Mouse (Mus musculus): ENCODE data around the gene Pheta1. TPM values are rescaled to one million over a fixed set of nuclear protein-coding genes. Genes with fewer than 3 reads are reported as not detected.
A peak's percentile ranks its signal among the peaks of the same experiment; 100 is the strongest.

The Pheta1 gene
- polyA plus RNA-seq, 1 experiment from 2014 or later: 10.8 TPM

- no peak overlapping the region for H3K27ac ChIP-seq (replicated peaks in 1 of 2; ENCODE audit: control insufficient read depth in 1 of 2, insufficient read depth in 1 of 2, low read depth in 2 of 2, low read length in 2 of 2)
- H3K9ac ChIP-seq (ENCODE audit: low read length): no peak overlapping the region
- peaks cover 84% of the 10 kb centered on the region for H3K36me3 ChIP-seq (ENCODE audit: control insufficient read depth, insufficient read depth, low read length)
- no peak overlapping the region for H3K4me2 ChIP-seq (ENCODE audit: low read length)
- H3K27me3 ChIP-seq (ENCODE audit: control insufficient read depth, insufficient read depth, low read length): no peaks in the 10 kb centered on the region
- no peak overlapping the region for H3K4me3 ChIP-seq (ENCODE audit: control insufficient read depth in 1 of 2, insufficient read depth in 1 of 2, low read depth in 1 of 2, low read length in 2 of 2)
- no peak for ATAC-seq (ENCODE audit: insufficient number of reproducible peaks, insufficient read depth, low FRiP score, low read depth)
- WGBS: 88% methylated on average over 10 of the region's 10 CpGs
- H3K9me3 ChIP-seq (ENCODE audit: control insufficient read depth, low read length): no peaks in the 10 kb centered on the region
- peaks cover 15 to 27% of the 10 kb centered on the region in 2 experiments for H3K4me1 ChIP-seq (ENCODE audit: control insufficient read depth in 2 of 2, insufficient read depth in 2 of 2, low read length in 2 of 2)
Measured at GRCm38 (mm10) chr5:121813744-121814143, 35.0 kb upstream of the Pheta1 start.

DNA sequence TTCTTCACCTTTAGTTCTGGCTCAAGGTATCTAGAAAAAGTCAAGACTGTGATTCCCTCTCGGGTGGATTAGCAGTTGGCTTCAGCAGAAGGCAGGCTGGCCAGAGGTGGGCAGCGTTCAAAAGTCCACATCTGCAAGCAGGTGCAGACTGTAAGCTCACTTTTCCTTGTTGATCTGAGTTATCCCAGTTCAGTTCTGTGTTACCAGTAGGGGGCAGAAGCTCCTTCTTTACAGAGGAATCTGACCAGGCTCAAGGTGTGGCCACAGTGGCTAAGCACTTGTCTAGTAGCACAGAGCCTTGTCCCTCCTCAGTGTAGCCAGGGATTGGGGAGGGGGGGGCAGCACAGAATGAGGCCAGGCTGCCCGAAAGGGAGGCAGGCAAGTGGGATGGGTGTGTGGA lies 33.7 kb upstream of the Pheta1 start:
- no peaks in the 10 kb centered on the region for H3K9me3 ChIP-seq (ENCODE audit: control insufficient read depth, low read length)
- no peak for ATAC-seq (ENCODE audit: insufficient number of reproducible peaks, insufficient read depth, low FRiP score, low read depth)
- peaks cover 15 to 25% of the 10 kb centered on the region in 2 experiments for H3K4me1 ChIP-seq (ENCODE audit: control insufficient read depth in 2 of 2, insufficient read depth in 2 of 2, low read length in 2 of 2)
- no peaks in the 10 kb centered on the region for H3K27me3 ChIP-seq (ENCODE audit: control insufficient read depth, insufficient read depth, low read length)
- 58% methylated on average over 3 of the region's 3 CpGs for WGBS
- H3K9ac ChIP-seq (ENCODE audit: low read length): no peak overlapping the region
- no peak overlapping the region for H3K4me3 ChIP-seq (ENCODE audit: control insufficient read depth in 1 of 2, insufficient read depth in 1 of 2, low read depth in 1 of 2, low read length in 2 of 2)
- H3K36me3 ChIP-seq (ENCODE audit: control insufficient read depth, insufficient read depth, low read length): peaks cover 97% of the 10 kb centered on the region
- H3K4me2 ChIP-seq (ENCODE audit: low read length): no peak overlapping the region
- no peak overlapping the region for H3K27ac ChIP-seq (replicated peaks in 1 of 2; ENCODE audit: control insufficient read depth in 1 of 2, insufficient read depth in 1 of 2, low read depth in 2 of 2, low read length in 2 of 2)

GRCm38 (mm10) chr5:121815867-121816380 lies 32.9 kb upstream of the Pheta1 start:
- WGBS: 73% methylated on average over 8 of the region's 8 CpGs
- ATAC-seq (ENCODE audit: insufficient number of reproducible peaks, insufficient read depth, low FRiP score, low read depth): no peak
- Histone ChIP-seq H3K9ac (ENCODE audit: low read length) (no peak overlapping the region), H3K9me3 (ENCODE audit: control insufficient read depth, low read length) (no peaks in the 10 kb centered on the region), H3K27me3 (ENCODE audit: control insufficient read depth, insufficient read depth, low read length) (no peaks in the 10 kb centered on the region), H3K4me2 (ENCODE audit: low read length) (no peak overlapping the region), H3K27ac (replicated peaks in 1 of 2; ENCODE audit: control insufficient read depth in 1 of 2, insufficient read depth in 1 of 2, low read depth in 2 of 2, low read length in 2 of 2) (no peak overlapping the region), H3K36me3 (ENCODE audit: control insufficient read depth, insufficient read depth, low read length) (peaks cover 99% of the 10 kb centered on the region), H3K4me3 (ENCODE audit: control insufficient read depth in 1 of 2, insufficient read depth in 1 of 2, low read depth in 1 of 2, low read length in 2 of 2) (no peak overlapping the region), H3K4me1 (ENCODE audit: control insufficient read depth in 2 of 2, insufficient read depth in 2 of 2, low read length in 2 of 2) (peaks cover 14 to 25% of the 10 kb centered on the region in 2 experiments)

- Histone ChIP-seq H3K9me3 (ENCODE audit: control insufficient read depth, low read length) (no peaks in the 10 kb centered on the region), H3K4me3 (ENCODE audit: control insufficient read depth in 1 of 2, insufficient read depth in 1 of 2, low read depth in 1 of 2, low read length in 2 of 2) (no peak overlapping the region), H3K27ac (replicated peaks in 1 of 2; ENCODE audit: control insufficient read depth in 1 of 2, insufficient read depth in 1 of 2, low read depth in 2 of 2, low read length in 2 of 2) (no peak overlapping the region), H3K36me3 (ENCODE audit: control insufficient read depth, insufficient read depth, low read length) (peaks cover 99% of the 10 kb centered on the region), H3K4me1 (ENCODE audit: control insufficient read depth in 2 of 2, insufficient read depth in 2 of 2, low read length in 2 of 2) (peaks cover 13 to 24% of the 10 kb centered on the region in 2 experiments), H3K27me3 (ENCODE audit: control insufficient read depth, insufficient read depth, low read length) (no peaks in the 10 kb centered on the region), H3K4me2 (ENCODE audit: low read length) (no peak overlapping the region), H3K9ac (ENCODE audit: low read length) (no peak overlapping the region)
- ATAC-seq (ENCODE audit: insufficient number of reproducible peaks, insufficient read depth, low FRiP score, low read depth): no peak
- 95% methylated on average over 2 of the region's 2 CpGs for WGBS
Measured at GRCm38 (mm10) chr5:121816611-121817010, 32.2 kb upstream of the Pheta1 start.

DNA sequence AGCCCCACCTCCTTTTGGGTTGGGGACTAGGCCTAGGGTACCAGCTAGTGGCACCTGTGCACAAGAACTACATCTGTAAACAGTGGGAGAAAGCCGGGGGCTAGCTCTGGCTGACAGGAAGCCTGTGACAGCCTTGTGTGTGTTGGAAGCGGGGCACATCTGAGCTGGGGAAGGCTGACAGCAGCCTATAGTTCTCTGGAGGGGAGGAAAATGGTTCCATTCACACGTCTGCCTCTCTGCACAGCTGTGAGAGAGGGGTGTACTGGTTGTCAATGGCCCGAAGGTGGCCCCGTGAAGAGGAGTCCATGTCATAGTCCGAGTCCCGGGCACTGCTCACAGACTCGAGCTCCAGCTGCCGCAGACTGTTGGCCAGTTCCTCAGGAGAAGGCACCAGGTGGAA lies 31.2 kb upstream of the Pheta1 start:
- no peak for ATAC-seq (ENCODE audit: insufficient number of reproducible peaks, insufficient read depth, low FRiP score, low read depth)
- no peak overlapping the region for H3K4me2 ChIP-seq (ENCODE audit: low read length)
- H3K9me3 ChIP-seq (ENCODE audit: control insufficient read depth, low read length): no peaks in the 10 kb centered on the region
- no peak overlapping the region for H3K27ac ChIP-seq (replicated peaks in 1 of 2; ENCODE audit: control insufficient read depth in 1 of 2, insufficient read depth in 1 of 2, low read depth in 2 of 2, low read length in 2 of 2)
- 81% methylated on average over 9 of the region's 9 CpGs for WGBS
- peaks cover 98% of the 10 kb centered on the region for H3K36me3 ChIP-seq (ENCODE audit: control insufficient read depth, insufficient read depth, low read length)
- H3K4me3 ChIP-seq (ENCODE audit: control insufficient read depth in 1 of 2, insufficient read depth in 1 of 2, low read depth in 1 of 2, low read length in 2 of 2): no peak overlapping the region
- no peaks in the 10 kb centered on the region for H3K27me3 ChIP-seq (ENCODE audit: control insufficient read depth, insufficient read depth, low read length)
- H3K9ac ChIP-seq (ENCODE audit: low read length): no peak overlapping the region
- H3K4me1 ChIP-seq (ENCODE audit: control insufficient read depth in 2 of 2, insufficient read depth in 2 of 2, low read length in 2 of 2): peaks cover 13 to 21% of the 10 kb centered on the region in 2 experiments

- Histone ChIP-seq H3K4me1 (ENCODE audit: control insufficient read depth in 2 of 2, insufficient read depth in 2 of 2, low read length in 2 of 2) (peaks cover 13 to 29% of the 10 kb centered on the region in 2 experiments), H3K4me2 (ENCODE audit: low read length) (no peak overlapping the region), H3K27ac (replicated peaks in 1 of 2; ENCODE audit: control insufficient read depth in 1 of 2, insufficient read depth in 1 of 2, low read depth in 2 of 2, low read length in 2 of 2) (no peak overlapping the region), H3K9me3 (ENCODE audit: control insufficient read depth, low read length) (no peaks in the 10 kb centered on the region), H3K9ac (ENCODE audit: low read length) (no peak overlapping the region), H3K4me3 (ENCODE audit: control insufficient read depth in 1 of 2, insufficient read depth in 1 of 2, low read depth in 1 of 2, low read length in 2 of 2) (no peak overlapping the region), H3K27me3 (ENCODE audit: control insufficient read depth, insufficient read depth, low read length) (no peaks in the 10 kb centered on the region), H3K36me3 (ENCODE audit: control insufficient read depth, insufficient read depth, low read length) (peaks cover 98% of the 10 kb centered on the region)
- ATAC-seq (ENCODE audit: insufficient number of reproducible peaks, insufficient read depth, low FRiP score, low read depth): no peak
- whole genome bisulfite sequencing: 90% methylated on average over 7 of the region's 7 CpGs
Measured at GRCm38 (mm10) chr5:121818401-121818800, 30.4 kb upstream of the Pheta1 start.

DNA sequence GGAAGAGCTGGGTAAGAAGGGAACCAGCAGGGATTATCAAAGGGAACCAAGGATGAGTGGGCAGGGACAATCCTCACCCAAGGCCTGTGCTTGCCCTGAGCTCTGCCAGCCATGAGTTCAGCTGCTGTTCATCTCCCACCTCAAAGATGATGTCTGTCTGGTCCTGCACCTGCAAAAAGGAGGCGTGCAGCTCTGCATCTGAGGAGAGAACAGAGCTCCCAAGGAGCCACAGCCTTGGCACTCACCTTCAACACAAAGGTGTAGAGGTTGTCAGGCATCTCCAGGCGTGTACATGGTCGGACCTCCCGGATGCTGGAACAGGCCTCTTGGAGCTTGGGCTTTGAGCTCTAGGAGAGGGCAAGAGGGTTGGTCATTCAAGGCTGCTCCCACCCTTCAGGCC lies 29.9 kb upstream of the Pheta1 start:
- H3K4me3 ChIP-seq (ENCODE audit: control insufficient read depth in 1 of 2, insufficient read depth in 1 of 2, low read depth in 1 of 2, low read length in 2 of 2): no peak overlapping the region
- ATAC-seq (ENCODE audit: insufficient number of reproducible peaks, insufficient read depth, low FRiP score, low read depth): no peak
- H3K9ac ChIP-seq (ENCODE audit: low read length): no peak overlapping the region
- no peak overlapping the region; a peak in 1 of 4 replicates for H3K27ac ChIP-seq (replicated peaks in 1 of 2; ENCODE audit: control insufficient read depth in 1 of 2, insufficient read depth in 1 of 2, low read depth in 2 of 2, low read length in 2 of 2)
- no peak overlapping the region for H3K4me2 ChIP-seq (ENCODE audit: low read length)
- H3K4me1 ChIP-seq (ENCODE audit: control insufficient read depth in 2 of 2, insufficient read depth in 2 of 2, low read length in 2 of 2): peaks cover 13 to 34% of the 10 kb centered on the region in 2 experiments
- 82% methylated on average over 4 of the region's 4 CpGs for WGBS
- H3K36me3 ChIP-seq (ENCODE audit: control insufficient read depth, insufficient read depth, low read length): peaks cover 97% of the 10 kb centered on the region
- H3K9me3 ChIP-seq (ENCODE audit: control insufficient read depth, low read length): no peaks in the 10 kb centered on the region
- no peaks in the 10 kb centered on the region for H3K27me3 ChIP-seq (ENCODE audit: control insufficient read depth, insufficient read depth, low read length)

- Histone ChIP-seq H3K4me3 (ENCODE audit: control insufficient read depth in 1 of 2, insufficient read depth in 1 of 2, low read depth in 1 of 2, low read length in 2 of 2) (no peak overlapping the region), H3K36me3 (ENCODE audit: control insufficient read depth, insufficient read depth, low read length) (peaks cover 90% of the 10 kb centered on the region), H3K9ac (ENCODE audit: low read length) (no peak overlapping the region), H3K9me3 (ENCODE audit: control insufficient read depth, low read length) (no peaks in the 10 kb centered on the region), H3K27me3 (ENCODE audit: control insufficient read depth, insufficient read depth, low read length) (no peaks in the 10 kb centered on the region), H3K4me2 (ENCODE audit: low read length) (no peak overlapping the region), H3K27ac (replicated peaks in 1 of 2; ENCODE audit: control insufficient read depth in 1 of 2, insufficient read depth in 1 of 2, low read depth in 2 of 2, low read length in 2 of 2) (0 out of 4 replicates have a peak overlapping the region, but pooled peaks of 1 of the 2 experiments have one; percentile 47), H3K4me1 (ENCODE audit: control insufficient read depth in 2 of 2, insufficient read depth in 2 of 2, low read length in 2 of 2) (peaks cover 15 to 40% of the 10 kb centered on the region in 2 experiments)
- WGBS: 87% methylated on average over 5 of the region's 5 CpGs
- no peak for ATAC-seq (ENCODE audit: insufficient number of reproducible peaks, insufficient read depth, low FRiP score, low read depth)
Measured at GRCm38 (mm10) chr5:121819559-121819958, 29.2 kb upstream of the Pheta1 start.
